Mouse (Mus musculus) megakaryocyte, embryonic 14.5 days (primary cell): ENCODE results near the gene Ppp1r14c. TPM values are rescaled to one million over a fixed set of nuclear protein-coding genes. Genes with fewer than 3 reads are reported as not detected.

Source experiments
- H3K27me3 ChIP-seq: replicated peaks from 2 replicates; pipeline ENCODE3; 2012; ENCODE audit warnings: inconsistent platforms
- H3K36me3 ChIP-seq: replicated peaks from 2 replicates; pipeline ENCODE3; 2012; ENCODE audit warnings: low read length, inconsistent platforms, mixed read lengths
- H3K4me1 ChIP-seq: 2 replicates; pipeline ENCODE4 v1.6.1; 2012; ENCODE audit warnings: inconsistent platforms
- H3K4me3 ChIP-seq: replicated peaks from 2 replicates; pipeline ENCODE3; 2012; ENCODE audit warnings: moderate library complexity, mild to moderate bottlenecking, inconsistent platforms
- H3K9me3 ChIP-seq: 2 replicates; pipeline ENCODE4 v1.6.1; 2012; ENCODE audit warnings: inconsistent platforms
- FLI1 ChIP-seq: IDR thresholded peaks from 2 replicates; pipeline ENCODE4 v1.6.1; 2012; ENCODE audit warnings: low read length, inconsistent platforms, mixed read lengths
- GATA1 ChIP-seq: IDR thresholded peaks from 3 replicates; pipeline ENCODE4 v1.6.1; 2012; ENCODE audit warnings: mixed read lengths, low read length, inconsistent platforms, borderline replicate concordance
- polyA plus RNA-seq: library from polyadenylated mRNA; stranded (reverse); fragments of >175 nt; gene quantifications from 2 replicates; pipeline ENCODE4 v1.2.3, GENCODE M21; 2012; ENCODE audit warnings: low replicate concordance; ENCODE audit not compliant: insufficient read depth

Gene Ppp1r14c
- polyA plus RNA-seq, 1 experiment, result not detected

DNA sequence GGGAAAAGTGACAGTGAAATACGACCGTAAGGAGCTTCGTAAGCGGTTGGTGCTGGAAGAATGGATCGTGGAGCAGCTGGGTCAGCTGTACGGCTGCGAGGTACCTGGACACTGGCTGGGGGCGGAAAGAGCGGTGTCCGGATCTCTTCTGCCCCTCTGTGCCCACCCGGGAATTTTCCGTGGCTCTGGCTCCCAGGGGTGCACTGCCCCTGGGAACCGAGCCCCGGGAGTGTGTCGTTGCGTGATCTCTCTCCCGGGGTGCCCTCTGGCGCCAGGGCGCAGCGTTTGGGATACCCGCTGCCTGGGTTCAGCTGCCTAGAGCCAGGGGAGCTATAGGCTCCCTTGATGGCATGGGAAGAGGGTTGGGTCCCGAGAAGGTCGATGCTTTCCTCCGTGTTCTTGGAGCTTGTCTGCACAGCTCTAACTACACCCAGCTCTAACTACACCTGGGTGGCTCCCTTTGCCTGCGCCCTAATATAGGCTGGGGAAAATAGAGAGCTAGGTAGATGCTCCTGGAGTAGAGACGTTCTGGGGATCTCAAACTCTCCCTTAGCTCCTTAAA lies 1.1 kb downstream of the Ppp1r14c start:
- peaks cover 10% of the 10 kb centered on the region; the same call in 1 of the 2 replicates for H3K4me1 ChIP-seq
- no peaks in the 10 kb centered on the region for H3K36me3 ChIP-seq
- no peak for TF ChIP-seq GATA1
- no peak for TF ChIP-seq FLI1
- H3K27me3 ChIP-seq, result peaks cover 23% of the 10 kb centered on the region
- peaks cover 12% of the 10 kb centered on the region for H3K9me3 ChIP-seq
- peak overlapping the region; percentile 50 for H3K4me3 ChIP-seq

DNA sequence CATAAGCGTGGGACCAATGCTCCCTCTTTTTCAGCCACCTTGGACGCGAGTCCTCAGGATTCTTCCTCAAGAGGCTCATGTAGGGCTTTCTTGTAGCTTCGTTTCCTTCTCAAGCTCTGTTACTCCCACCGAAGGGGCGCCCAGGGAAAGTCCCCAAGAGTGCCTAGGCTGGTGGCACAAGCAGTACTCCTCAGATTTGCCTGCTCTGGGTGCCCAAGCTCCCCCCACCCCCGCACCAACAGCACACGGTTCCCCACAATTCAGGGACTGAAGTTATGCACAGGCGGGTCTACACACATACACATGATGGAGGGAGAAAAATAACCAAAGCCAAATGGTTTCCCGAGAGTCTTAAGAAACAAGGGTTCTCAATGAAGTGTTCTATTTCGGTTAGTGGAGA lies 1.6 kb downstream of the Ppp1r14c start:
- peaks cover 12% of the 10 kb centered on the region for H3K9me3 ChIP-seq
- peaks cover 23% of the 10 kb centered on the region for H3K27me3 ChIP-seq
- H3K4me3 ChIP-seq, result no peak overlapping the region
- no peaks in the 10 kb centered on the region for H3K36me3 ChIP-seq
- peaks cover 10% of the 10 kb centered on the region; the same call in 1 of the 2 replicates for H3K4me1 ChIP-seq
- TF ChIP-seq GATA1 (no peak), FLI1 (no peak)

DNA sequence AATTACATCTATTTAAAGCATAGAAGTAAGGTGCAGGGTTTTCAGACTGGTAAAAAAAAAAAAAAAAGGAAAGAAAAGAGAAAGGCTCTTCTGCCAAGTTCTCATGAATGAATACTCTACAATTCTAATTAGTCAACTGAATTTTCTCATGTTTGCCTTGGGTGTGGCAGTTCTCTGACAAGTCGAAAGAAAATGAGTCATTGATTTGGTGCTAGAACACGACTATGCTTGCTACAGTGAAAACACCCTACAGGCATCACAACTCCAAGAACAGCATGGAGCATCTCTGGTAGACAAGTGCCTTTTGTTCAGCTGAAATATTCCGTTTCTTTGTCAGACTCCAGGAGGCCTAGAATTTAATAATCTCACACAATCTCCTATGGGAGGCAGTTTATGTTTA lies 17.3 kb downstream of the Ppp1r14c start:
- peaks cover 8% of the 10 kb centered on the region; the same call in 1 of the 2 replicates for H3K9me3 ChIP-seq
- H3K27me3 ChIP-seq, result no peaks in the 10 kb centered on the region
- no peaks in the 10 kb centered on the region for H3K4me1 ChIP-seq
- H3K4me3 ChIP-seq, result no peak overlapping the region
- TF ChIP-seq FLI1 (no peak), GATA1 (no peak)
- H3K36me3 ChIP-seq, result no peaks in the 10 kb centered on the region

DNA sequence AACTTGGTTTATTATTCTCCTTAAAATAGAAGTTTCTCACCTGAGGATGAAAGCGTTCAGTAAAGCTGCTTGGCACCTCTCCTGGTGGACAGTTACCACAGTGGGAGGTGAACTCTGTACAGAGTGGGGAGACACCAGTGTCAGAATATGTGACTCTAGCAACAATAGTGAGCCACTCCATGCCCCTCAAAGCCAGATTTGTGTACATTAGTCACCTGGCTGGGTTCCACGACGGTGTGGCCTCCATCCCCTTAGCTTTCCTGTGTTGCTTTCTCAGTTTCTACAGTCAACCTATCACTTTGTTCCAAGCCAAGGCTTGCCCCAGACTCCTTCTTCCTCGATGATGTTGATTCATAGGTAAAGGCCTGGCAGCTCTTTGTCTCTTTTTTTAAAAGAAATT lies 26.4 kb downstream of the Ppp1r14c start:
- TF ChIP-seq FLI1, result no peak
- TF ChIP-seq GATA1, result no peak
- H3K36me3 ChIP-seq, result no peaks in the 10 kb centered on the region
- no peak overlapping the region for H3K4me3 ChIP-seq
- H3K4me1 ChIP-seq, result no peaks in the 10 kb centered on the region
- no peaks in the 10 kb centered on the region for H3K27me3 ChIP-seq
- H3K9me3 ChIP-seq, result peaks cover 16% of the 10 kb centered on the region

DNA sequence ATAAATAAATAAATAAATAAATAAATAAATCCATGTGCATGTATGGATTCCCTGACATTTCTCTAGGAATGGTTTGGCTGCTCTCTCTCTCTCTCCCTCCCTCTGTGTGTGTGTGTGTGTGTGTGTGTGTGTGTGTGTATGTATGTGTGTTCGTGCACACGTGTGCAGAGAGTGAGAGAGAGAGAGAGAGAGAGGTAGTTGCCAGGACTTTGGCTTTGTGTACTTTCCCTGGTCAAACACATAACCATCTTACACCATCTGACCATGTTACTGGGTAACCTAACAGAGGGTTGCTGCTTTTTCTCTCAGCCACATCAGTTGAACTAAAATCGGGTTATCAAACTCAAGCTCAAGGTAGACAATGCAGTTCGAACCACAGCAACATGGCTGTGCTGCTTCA lies 27.7 kb downstream of the Ppp1r14c start:
- Histone ChIP-seq H3K36me3 (no peaks in the 10 kb centered on the region), H3K9me3 (peaks cover 13% of the 10 kb centered on the region), H3K4me3 (no peak overlapping the region), H3K4me1 (no peaks in the 10 kb centered on the region), H3K27me3 (no peaks in the 10 kb centered on the region)
- no peak for TF ChIP-seq GATA1
- no peak for TF ChIP-seq FLI1

DNA sequence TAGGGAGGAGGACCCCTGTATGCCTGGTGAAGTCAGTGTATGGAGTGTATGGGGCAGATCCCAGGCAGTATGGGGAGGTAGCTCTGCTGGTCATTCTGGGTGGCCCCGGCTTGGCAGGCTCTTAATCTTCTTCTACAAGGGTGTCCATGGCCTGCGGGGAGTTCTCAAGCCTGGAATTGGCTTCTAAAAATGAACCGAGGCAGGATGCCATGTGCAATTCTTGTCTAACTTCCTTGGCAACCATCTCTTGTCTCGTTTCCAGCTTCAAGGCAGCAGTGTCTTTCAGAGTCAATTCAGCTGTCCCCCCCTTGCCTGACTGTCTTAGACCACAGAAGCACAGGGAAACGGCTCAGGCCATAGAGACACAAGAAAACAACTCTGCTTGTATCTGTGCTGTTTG lies 28.3 kb downstream of the Ppp1r14c start:
- Histone ChIP-seq H3K4me3 (no peak overlapping the region), H3K27me3 (no peaks in the 10 kb centered on the region), H3K4me1 (no peaks in the 10 kb centered on the region), H3K9me3 (peaks cover 13% of the 10 kb centered on the region), H3K36me3 (no peaks in the 10 kb centered on the region)
- TF ChIP-seq FLI1 (no peak), GATA1 (no peak)

DNA sequence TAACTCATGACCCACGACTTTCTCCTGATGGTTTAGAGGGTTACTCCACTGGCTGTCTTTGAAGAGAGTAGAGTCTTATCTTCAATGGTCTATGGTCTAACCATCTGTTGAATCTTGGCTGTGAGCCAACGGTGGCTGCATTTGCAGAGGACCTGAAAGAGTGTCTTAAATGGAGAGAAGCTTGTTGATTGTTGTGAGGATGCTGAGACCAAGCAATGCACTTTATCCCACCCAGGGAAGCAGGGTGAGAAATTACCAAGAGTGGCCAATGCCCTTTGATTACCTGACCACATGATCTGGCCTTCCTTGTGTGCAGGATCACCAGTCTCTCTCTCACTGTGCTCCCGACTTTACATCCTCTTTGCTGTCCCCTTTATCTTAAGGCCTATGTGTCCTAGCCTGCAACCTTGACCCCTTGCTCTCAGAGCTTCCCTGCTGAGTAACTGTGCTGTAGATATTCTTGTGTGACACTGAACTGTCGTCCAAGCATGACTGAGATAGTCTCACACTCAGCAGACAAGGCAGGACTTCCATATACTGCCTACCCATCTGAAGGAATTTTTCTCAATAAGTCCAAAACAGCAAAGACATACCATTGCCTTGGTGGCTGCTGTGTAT lies 28.9 kb downstream of the Ppp1r14c start:
- TF ChIP-seq GATA1 (no peak), FLI1 (no peak)

DNA sequence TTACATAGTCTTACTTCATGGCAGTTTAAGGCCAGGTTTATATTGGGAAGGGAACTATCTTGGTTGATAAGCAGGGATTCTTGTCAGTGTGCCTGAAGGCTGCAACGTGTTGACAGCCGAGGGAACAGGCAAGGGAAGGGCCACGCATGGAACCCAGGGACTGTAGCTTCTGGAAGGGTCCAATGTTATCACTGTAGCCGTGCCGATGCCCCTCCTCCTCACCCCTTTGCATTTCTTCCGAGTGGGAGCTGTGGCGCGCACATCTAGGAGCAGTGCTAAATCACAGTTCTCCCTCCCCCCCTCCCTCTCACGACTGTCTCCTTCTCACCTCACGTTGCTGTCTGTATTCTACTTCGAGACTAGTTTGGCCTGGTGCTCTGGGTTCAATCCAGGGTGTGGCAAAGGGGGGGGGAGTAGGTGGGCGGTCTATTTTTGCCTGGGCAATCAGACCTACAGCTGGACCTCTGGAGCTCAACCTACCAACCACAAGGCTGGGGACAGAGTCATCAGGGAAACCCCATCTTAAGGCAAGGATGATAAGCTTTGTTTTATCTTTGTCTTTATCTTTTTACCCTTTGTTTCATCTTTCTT lies 29.6 kb downstream of the Ppp1r14c start:
- TF ChIP-seq FLI1, result no peak
- TF ChIP-seq GATA1, result no peak
- H3K4me3 ChIP-seq, result no peak overlapping the region
- H3K36me3 ChIP-seq, result no peaks in the 10 kb centered on the region
- H3K4me1 ChIP-seq, result no peaks in the 10 kb centered on the region
- H3K9me3 ChIP-seq, result peaks cover 13% of the 10 kb centered on the region
- H3K27me3 ChIP-seq, result no peaks in the 10 kb centered on the region

More for the DNA sequence above, 28.9 kb downstream of the Ppp1r14c start:
- H3K9me3 ChIP-seq, result peaks cover 13% of the 10 kb centered on the region
- no peaks in the 10 kb centered on the region for H3K27me3 ChIP-seq
- H3K36me3 ChIP-seq, result no peaks in the 10 kb centered on the region
- H3K4me3 ChIP-seq, result no peak overlapping the region
- no peaks in the 10 kb centered on the region for H3K4me1 ChIP-seq

DNA sequence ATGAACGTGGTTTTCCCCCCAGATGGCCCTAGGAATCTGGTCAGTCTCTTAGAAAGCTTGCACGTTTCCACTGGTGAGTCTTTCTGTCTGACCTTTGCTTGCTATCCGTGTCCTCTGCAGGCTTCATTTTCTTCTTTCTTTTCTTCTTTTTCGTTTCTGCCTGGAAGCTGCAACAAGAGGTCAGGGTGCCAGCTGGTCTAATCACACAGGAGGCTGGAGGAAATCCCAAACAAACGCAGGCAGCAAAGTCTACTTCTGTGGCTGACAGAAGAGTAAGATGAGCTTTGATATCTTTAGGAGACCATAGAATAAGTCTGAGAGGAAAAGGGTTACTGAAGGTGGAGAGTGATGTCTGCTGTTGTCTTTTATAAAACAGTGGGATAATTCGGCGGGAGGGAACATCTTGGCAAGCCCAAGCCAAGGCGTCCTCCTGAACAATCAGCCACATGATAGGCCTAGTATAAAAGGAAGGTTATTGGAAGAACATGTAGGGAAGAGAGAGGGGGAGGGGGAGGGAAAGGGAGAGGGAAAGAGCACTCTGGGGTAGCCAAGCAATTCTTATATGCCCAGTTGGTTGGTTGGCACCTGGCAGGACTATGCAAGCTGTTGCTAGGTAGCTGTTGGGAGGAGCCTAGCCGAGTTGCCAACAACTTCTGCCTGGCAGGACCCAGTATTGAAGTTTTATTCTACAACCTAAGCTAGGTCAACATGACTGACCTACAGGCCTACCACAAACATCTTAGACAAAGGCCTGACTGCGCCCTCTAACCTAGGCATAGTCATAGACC lies 30.3 kb downstream of the Ppp1r14c start:
- H3K36me3 ChIP-seq, result no peaks in the 10 kb centered on the region
- peaks cover 13% of the 10 kb centered on the region for H3K9me3 ChIP-seq
- H3K27me3 ChIP-seq, result no peaks in the 10 kb centered on the region
- no peak for TF ChIP-seq GATA1
- TF ChIP-seq FLI1, result no peak
- H3K4me1 ChIP-seq, result no peaks in the 10 kb centered on the region
- H3K4me3 ChIP-seq, result no peak overlapping the region
